Mouse (Mus musculus): ENCODE measurements around the gene Acsm5.

DNA sequence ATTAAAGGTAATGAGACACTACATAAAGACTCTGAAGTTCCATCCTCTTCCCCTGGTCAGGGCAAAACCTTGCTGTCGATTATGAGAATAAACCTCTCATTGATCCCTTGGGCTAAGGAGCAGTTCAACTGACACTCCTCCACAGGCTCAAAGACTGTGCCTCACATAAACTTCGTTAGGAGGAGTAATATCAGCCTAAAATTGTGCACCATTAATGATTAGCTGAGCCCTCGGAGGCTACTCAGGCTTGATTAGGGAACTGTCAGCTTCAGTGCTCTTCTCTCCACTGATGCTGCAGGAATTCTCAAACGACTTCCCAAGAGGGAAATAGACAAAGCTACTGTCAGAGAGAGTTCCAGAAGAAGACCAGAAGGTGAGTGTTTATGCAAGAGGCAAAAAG is 42.2 kb downstream of the Acsm5 start:
- TF ChIP-seq CTCF (IDR thresholded peaks at IDR 0.05; ENCODE audit: low read depth) (no peak), EP300 (optimal IDR thresholded peaks at IDR 0.05) (no peak)

All from stomach, postnatal 0 days (tissue).